Mouse (Mus musculus): ENCODE measurements around the gene Pnpt1.

Gene Pnpt1

GRCm38 (mm10) chr11:29130385-29131355, at the start of gene Pnpt1:
TSS of gene Pnpt1 (plus strand) at chr11:29130744.
- DNase-seq = peak; percentile 93 to 96

GRCm38 (mm10) chr11:29092403-29092802, 38.1 kb upstream of the Pnpt1 start:
- DNase-seq = peak; percentile 8 to 21

DNA sequence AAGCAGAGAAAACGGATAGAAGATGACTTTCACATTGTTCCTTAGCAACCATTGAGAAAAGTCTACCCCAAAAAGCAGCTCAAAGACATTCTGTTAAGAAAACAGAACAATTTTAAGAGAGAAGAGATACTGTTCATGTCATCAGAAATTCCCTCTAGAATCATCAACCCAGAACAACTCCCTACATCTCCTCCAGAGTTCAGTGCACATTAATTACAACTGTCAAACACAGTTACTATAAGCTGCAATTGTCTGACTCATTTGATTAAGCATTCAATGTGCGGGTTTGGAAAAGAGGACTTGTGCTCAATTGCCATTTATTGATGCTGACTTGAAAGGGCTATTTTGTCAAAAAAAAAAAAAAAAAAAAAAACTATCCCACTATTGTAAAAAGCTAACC, 31.6 kb upstream of the Pnpt1 start:
- DNase-seq = no peak

DNA sequence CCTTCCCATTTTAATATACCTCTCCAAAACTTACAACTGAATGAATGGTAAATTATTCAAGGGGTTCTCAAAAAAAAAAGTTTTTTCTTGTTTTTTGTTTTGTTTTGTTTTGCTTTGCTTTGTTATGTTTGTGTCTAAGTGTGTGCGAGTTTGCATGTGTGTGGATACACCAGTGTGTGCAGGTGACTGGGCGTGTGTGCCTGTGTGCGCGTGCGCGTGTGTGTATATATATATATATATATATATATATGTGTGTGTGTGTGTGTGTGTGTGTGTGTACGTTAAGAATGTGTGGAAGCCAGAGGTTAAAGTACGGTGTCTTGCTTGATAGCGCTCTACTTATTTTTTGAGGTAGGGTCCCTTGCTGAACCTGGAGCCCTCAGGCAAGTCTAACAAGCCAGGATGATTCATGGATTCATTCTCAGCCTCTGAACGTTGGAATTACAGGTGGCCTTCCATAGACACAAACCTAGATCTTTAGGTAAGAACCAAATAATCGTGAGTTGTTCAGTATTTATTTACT, 621 bp upstream of the Pnpt1 start:
- no peak for DNase-seq

DNA sequence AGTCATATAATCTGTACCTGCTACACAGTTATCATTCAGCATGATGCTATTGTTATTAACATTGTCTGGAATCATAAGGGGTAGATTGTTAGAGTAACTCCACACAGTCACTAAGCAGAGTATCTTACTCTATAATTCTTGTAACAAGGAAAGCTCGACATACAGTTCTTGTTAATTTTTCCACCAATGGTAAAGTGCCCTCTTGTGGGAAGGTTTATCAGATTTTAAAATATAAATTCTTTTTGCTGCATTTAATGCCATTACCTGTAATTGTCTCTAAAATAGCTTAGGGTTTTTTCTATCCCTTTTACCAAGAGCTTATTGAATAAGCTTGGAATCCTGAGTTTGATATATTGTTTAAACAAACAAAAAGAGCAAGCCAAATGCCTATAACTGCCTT, 10.1 kb downstream of the Pnpt1 start:
- DNase-seq = no peak

DNA sequence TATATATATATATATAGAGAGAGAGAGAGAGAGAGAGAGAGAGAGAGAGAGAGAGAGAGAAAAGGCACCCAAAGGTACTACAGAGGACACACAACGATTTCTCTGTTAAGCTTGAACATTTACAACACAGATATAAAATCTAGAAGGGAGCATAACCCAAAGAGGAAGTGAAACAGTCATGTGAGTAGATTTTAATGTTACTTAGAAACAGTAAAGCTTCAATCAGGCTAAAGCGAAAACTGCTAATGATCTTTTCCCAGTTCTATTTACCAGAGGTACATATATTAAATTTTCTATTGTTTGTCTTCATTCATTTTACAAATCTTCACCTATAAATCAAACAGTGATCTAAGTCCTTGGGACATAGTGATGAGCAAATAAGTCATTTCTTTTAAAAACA, 18.4 kb downstream of the Pnpt1 start:
- no peak for DNase-seq

DNA sequence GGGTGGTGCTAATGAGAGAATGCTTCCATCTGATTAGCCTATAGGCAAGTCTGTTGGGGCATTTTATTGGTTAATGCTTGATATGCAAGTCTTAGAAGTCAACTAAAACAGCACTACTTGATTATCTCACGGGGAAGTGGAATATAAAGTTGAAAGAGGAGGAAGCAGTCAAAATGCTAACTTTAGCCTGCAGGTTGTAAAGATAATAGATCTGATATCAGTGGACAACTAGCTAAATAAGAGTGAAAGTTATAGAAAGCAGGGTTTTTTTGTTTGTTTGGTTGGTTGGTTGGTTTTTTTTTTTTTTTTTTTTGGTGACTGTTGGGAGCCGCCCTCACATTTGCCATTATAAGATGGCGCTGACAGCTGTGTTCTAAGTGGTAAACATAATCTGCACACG, 33.0 kb downstream of the Pnpt1 start:
- no peak for DNase-seq

GRCm38 (mm10) chr11:29171959-29172391, 41.4 kb downstream of the Pnpt1 start:
- DNase-seq = peak; percentile 78 to 82

- DNase-seq = peak; percentile 99
Observed at GRCm38 (mm10) chr11:29172563-29173124, 42.1 kb downstream of the Pnpt1 start, which contains the start of gene Ppp4r3b. TSS of gene Ppp4r3b (plus strand) at chr11:29172890.

DNA sequence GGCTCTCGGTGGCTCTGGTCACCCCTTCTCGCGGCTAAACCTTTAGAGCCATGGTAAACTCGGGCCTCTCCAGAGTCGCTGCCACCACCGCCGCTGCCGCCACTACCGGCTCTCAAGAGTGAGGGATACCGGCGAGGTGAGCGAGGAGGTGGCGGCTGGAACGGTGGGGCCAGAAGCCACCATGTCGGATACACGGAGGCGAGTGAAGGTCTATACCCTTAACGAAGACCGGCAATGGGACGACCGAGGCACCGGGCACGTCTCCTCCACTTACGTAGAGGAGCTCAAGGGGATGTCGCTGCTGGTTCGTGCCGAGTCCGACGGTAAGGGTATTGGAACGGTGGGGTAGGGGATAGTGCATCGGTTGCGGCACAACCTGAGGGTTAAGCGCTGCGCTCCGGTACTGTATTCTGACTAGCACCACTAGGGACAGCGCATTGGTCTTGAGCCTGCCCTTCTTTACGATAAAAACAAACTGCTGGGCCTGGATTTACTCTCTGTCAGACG, 42.6 kb downstream of the Pnpt1 start:
- DNase-seq = peak; percentile 60 to 65

GRCm38 (mm10) chr11:29173706-29174436, 43.3 kb downstream of the Pnpt1 start:
- DNase-seq = no peak

DNA sequence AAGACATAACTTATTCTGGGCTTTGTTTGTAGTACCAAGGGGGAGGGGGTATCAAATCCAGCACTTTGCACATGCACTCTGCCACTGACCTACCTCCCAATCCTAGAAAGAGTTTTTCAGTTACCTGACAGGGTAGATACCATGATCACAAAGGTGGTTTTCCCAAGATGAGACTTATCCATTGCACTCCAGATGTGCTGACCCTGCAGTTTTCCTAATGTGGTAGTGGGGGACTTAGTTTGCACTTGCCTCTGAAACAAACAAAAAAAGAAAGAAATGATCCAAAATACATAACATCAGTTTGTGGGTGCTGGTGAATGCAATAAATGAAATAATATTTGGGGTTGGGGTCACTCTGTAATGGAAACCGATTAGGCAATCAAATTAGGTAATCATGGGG, 48.8 kb downstream of the Pnpt1 start:
- no peak for DNase-seq

DNA sequence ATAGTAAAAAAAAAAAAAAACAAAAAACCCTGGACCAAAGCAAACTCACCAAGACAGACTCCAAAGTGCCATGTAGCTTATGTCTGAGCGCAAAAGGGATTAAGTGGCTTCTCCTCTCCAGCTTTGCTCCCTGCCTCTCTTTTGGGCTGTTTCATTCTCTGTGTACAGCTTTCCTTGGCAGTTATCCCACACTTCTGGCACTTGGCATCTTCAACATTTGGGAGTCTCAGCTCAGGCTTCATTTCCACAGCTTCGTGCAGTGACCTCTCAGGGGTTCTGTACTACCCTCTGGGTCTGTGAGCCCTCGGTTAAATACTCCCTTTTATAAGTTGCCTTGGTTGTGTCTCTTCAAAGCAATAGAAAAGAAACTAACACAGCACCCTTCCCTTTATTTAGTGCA, 50.1 kb downstream of the Pnpt1 start:
- no peak for DNase-seq

- no peak for DNase-seq
Observed at GRCm38 (mm10) chr11:29181751-29182150, 51.2 kb downstream of the Pnpt1 start.

DNA sequence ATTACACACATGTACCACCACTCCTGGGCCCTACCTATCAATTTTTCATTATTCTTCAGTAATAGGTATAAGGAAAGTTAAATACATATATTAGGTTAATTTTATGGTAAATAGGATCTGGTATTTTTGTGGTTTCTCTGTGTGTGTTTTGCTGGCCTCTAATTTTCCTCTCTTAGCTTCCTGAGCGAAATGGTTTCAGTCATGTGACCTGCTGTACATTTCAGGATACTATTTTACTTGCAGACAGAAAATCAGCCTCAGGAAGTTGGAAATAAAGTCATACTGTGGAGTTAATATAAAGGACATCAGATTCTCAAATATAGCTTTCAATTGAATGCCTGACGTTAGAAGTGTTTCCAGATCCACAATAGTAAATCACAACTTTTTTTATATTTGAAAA, 58.4 kb downstream of the Pnpt1 start:
- no peak for DNase-seq

- no peak for DNase-seq
Observed at GRCm38 (mm10) chr11:29203653-29204052, 73.1 kb downstream of the Pnpt1 start.

DNA sequence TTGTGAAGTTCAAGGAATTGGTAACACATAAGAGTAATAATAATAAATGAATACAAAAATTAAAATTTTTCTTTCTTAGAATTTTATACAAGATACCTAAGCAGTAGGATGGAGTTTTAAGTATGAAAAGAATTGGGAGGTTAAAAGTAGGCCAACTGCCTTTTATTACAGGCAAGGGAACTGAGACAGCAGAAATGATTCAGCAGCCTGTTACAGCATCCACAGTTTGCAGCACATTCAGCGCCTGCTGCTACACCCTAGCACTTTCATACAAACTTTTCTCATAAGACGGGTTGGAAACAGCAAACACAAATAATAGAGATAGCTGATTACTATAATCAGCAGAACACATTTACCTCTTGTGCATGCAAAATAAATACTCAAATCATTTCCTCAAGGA, 79.2 kb downstream of the Pnpt1 start:
- no peak for DNase-seq

Data from kidney, postnatal 36 days (tissue).